Mouse (Mus musculus) hindbrain, embryonic 11.5 days (tissue): ENCODE data around the gene Olfr9. TPM values are rescaled to one million over a fixed set of nuclear protein-coding genes. Genes with fewer than 3 reads are reported as not detected.

Experiments used
- ATAC-seq: fragments of 200-750 bp; cut with Nextera tagmentation; 2 replicates; pipeline ENCODE4 v1.8.0; 2017; ENCODE audit warnings: mild to moderate bottlenecking, moderate TSS enrichment, moderate library complexity; ENCODE audit not compliant: low FRiP score
- DNase-seq: peaks from one replicate; pipeline ENCODE4 v3.0.0-alpha.2; 2015; ENCODE audit warnings: low spot score
- H3K27ac ChIP-seq: fragments of 300-500 bp; sonication (generic); 2 replicates; pipeline ENCODE4 v1.5.1; 2014; ENCODE audit warnings: mild to moderate bottlenecking, low read depth, low read length
- H3K27me3 ChIP-seq: fragments of 300-500 bp; sonication (generic); 2 replicates; pipeline ENCODE4 v1.6.1; 2014; ENCODE audit warnings: mild to moderate bottlenecking, low read length, moderate library complexity, mixed read lengths; ENCODE audit not compliant: control insufficient read depth, insufficient read depth
- H3K36me3 ChIP-seq: fragments of 300-500 bp; sonication (generic); 2 replicates; pipeline ENCODE4 v1.6.1; 2014; ENCODE audit warnings: mild to moderate bottlenecking, low read length, moderate library complexity, mixed read lengths; ENCODE audit not compliant: control insufficient read depth, insufficient read depth
- H3K4me1 ChIP-seq: fragments of 300-500 bp; sonication (generic); replicated peaks from 2 replicates; pipeline ENCODE4 v1.6.1; 2014; ENCODE audit warnings: low read length, mixed read lengths; ENCODE audit not compliant: control insufficient read depth, insufficient read depth
- H3K4me2 ChIP-seq: fragments of 300-500 bp; sonication (generic); replicated peaks from 2 replicates; pipeline ENCODE4 v1.6.1; 2014; ENCODE audit warnings: mild to moderate bottlenecking, low read depth, low read length
- H3K4me3 ChIP-seq: fragments of 300-500 bp; sonication (generic); 2 replicates; pipeline ENCODE4 v1.5.1; 2014; ENCODE audit warnings: low read depth, low read length
- H3K9ac ChIP-seq: fragments of 300-500 bp; sonication (generic); 2 replicates; pipeline ENCODE4 v1.6.1; 2014; ENCODE audit warnings: low read depth, low read length
- H3K9me3 ChIP-seq: fragments of 300-500 bp; sonication (generic); 2 replicates; pipeline ENCODE4 v1.6.1; 2016; ENCODE audit warnings: low read length; ENCODE audit not compliant: control insufficient read depth
- WGBS: fragments of 180-500 bp; shearing (Covaris S2); extraction: QIAGEN DNeasy Blood & Tissue Kit; methylation state at CpG from one replicate; pipeline ENCODE4 v1.1.7; 2014; 5-methylcytosine and 5-hydroxymethylcytosine counted together
- polyA plus RNA-seq: library from polyadenylated mRNA; unstranded; fragments of >200 nt; fragmentation: Nextera tagmentation; extraction: Ambion mirVana; gene quantifications from 2 replicates; pipeline ENCODE4 v1.2.1, GENCODE M21; 2014

The Olfr9 gene
- polyA plus RNA-seq, 1 experiment from 2014 or later: not detected

- DNase-seq: no peak
- Histone ChIP-seq H3K4me3 (no peak overlapping the region), H3K27me3 (no peaks in the 10 kb centered on the region), H3K36me3 (no peaks in the 10 kb centered on the region), H3K4me2 (no peak overlapping the region), H3K4me1 (no peaks in the 10 kb centered on the region), H3K9me3 (no peaks in the 10 kb centered on the region), H3K9ac (no peak overlapping the region), H3K27ac (no peak overlapping the region)
- ATAC-seq: no peak; the same call in 1 of the 2 replicates
These were observed 34.1 kb downstream of the Olfr9 start for GRCm38 (mm10) chr10:129023319-129023718.

DNA sequence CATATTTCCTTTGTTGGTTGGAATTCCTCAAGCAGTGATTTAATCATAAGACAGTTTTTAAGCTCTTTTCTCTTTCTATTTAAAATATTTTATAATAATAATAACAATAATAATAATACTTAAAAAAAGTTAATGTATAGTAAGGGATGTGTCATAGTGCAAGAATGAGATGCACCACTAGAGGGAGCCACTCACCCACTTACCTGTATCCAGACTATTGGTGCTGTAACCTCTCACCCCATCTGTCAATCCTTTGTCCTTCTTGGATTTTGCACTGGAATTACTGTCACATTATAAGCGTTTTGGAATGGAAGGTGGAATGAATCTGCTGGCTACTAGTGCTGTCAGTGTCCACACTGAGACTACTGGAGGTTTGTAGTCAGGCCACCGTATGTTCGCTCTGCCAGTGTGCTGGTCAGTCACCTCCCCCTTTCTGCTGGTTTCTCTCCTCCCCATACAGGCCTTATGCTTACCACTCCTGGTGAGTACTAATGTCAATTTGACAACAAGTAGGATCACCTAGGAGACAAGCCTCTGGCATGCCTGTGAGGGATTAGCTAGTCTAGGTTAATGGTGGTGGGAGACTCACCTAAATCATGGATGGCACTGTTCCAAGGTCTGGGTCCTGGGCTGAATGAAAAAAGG, 36.9 kb downstream of the Olfr9 start:
- Histone ChIP-seq H3K27ac (no peak overlapping the region), H3K27me3 (no peaks in the 10 kb centered on the region), H3K4me3 (no peak overlapping the region), H3K4me1 (no peaks in the 10 kb centered on the region), H3K4me2 (no peak overlapping the region), H3K36me3 (no peaks in the 10 kb centered on the region), H3K9ac (no peak overlapping the region), H3K9me3 (no peaks in the 10 kb centered on the region)
- 66% methylated on average over 3 of the region's 3 CpGs for WGBS
- ATAC-seq (peak; percentile 87), DNase-seq (peak; percentile 76)

- no peak for DNase-seq
- Histone ChIP-seq H3K4me2 (no peak overlapping the region), H3K9me3 (no peaks in the 10 kb centered on the region), H3K4me1 (no peaks in the 10 kb centered on the region), H3K27ac (no peak overlapping the region), H3K4me3 (no peak overlapping the region), H3K36me3 (no peaks in the 10 kb centered on the region), H3K27me3 (no peaks in the 10 kb centered on the region), H3K9ac (no peak overlapping the region)
- ATAC-seq: no peak
- WGBS: 86% methylated on average over 2 of the region's 2 CpGs
These were observed 39.1 kb downstream of the Olfr9 start for GRCm38 (mm10) chr10:129028343-129028742.

DNA sequence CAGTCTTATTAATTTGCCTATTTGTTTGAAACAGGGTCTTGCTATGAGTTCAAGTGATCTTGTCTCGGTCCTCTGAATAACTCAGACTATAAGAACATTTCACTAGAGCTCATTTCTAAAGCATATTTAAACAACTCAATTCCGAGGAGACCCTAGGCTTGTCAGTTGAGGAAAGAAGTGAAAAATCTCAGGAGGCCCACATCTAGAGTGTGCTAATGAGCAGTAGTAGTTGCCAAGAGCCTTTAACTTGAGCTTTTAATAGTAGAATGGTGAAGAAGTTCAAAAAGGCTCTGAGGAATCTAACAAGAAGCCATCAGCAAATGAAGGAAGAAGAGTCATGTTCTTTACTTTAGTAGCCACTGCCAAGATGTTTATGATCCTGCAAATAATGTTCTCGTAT, 50.6 kb downstream of the Olfr9 start, which contains the start of gene Olfr764-ps1:
Gene Olfr764-ps1 (minus strand): TSS at position 101 of the 400 bp plus-strand sequence.
- Histone ChIP-seq H3K27ac (no peak within 1 kb of the TSS), H3K27me3 (no peaks in the 10 kb centered on the region), H3K36me3 (no peaks in the 10 kb centered on the region), H3K4me1 (no peaks in the 10 kb centered on the region), H3K9me3 (no peaks in the 10 kb centered on the region), H3K9ac (no peak within 1 kb of the TSS), H3K4me2 (no peak within 1 kb of the TSS), H3K4me3 (no peak within 1 kb of the TSS)
- DNase-seq: no peak
- ATAC-seq: no peak
- 81% methylated on average over 3 of the region's 3 CpGs for WGBS

Other genes with a start within 250 kb of the Olfr9 start
- 5.0 and 6.2 TPM in 2 replicates for gene Dgka, start 244.6 kb upstream of the Olfr9 start, polyA plus RNA-seq
- gene Pym1, start 241.5 kb upstream of the Olfr9 start, polyA plus RNA-seq: 44.5 and 48.3 TPM in 2 replicates
- gene Mmp19, start 198.5 kb upstream of the Olfr9 start, polyA plus RNA-seq: 0.27 and 0.49 TPM in 2 replicates
- gene Dnajc14, start 185.4 kb upstream of the Olfr9 start, polyA plus RNA-seq: 31.8 and 34.7 TPM in 2 replicates
- 14.2 and 16.3 TPM in 2 replicates for gene Tmem198b, start 185.1 kb upstream of the Olfr9 start, polyA plus RNA-seq
- 282 and 286 TPM in 2 replicates for gene Sarnp, start 172.1 kb upstream of the Olfr9 start, polyA plus RNA-seq
- 64.8 and 66.4 TPM in 2 replicates for gene Ormdl2, start 167.8 kb upstream of the Olfr9 start, polyA plus RNA-seq
- gene Gdf11, start 97.7 kb upstream of the Olfr9 start, polyA plus RNA-seq: 10.5 and 11.5 TPM in 2 replicates
- 215 and 216 TPM in 2 replicates for gene Cd63, start 88.4 kb upstream of the Olfr9 start, polyA plus RNA-seq
- 11.6 and 12.1 TPM in 2 replicates for gene Rdh5, start 66.5 kb upstream of the Olfr9 start, polyA plus RNA-seq
- gene Bloc1s1, start 65.4 kb upstream of the Olfr9 start, polyA plus RNA-seq: 260 and 269 TPM in 2 replicates
- gene Itga7, start 55.6 kb upstream of the Olfr9 start, polyA plus RNA-seq: 1.7 and 3.0 TPM in 2 replicates
- gene Mettl7b, start 28.4 kb upstream of the Olfr9 start, polyA plus RNA-seq: not detected in 2 replicates
- not detected in 2 replicates for gene Olfr763, start 21.4 kb downstream of the Olfr9 start, polyA plus RNA-seq
- gene Olfr764-ps1, start 50.5 kb downstream of the Olfr9 start, polyA plus RNA-seq: not detected in 2 replicates
- gene Olfr765, start 60.6 kb downstream of the Olfr9 start, polyA plus RNA-seq: not detected in 2 replicates
- not detected in 2 replicates for gene Olfr766-ps1, start 79.5 kb downstream of the Olfr9 start, polyA plus RNA-seq
- not detected in 2 replicates for gene Olfr767, start 93.5 kb downstream of the Olfr9 start, polyA plus RNA-seq
- gene Olfr768, start 109.9 kb downstream of the Olfr9 start, polyA plus RNA-seq: not detected in 2 replicates
- not detected in 2 replicates for gene Olfr769, start 128.4 kb downstream of the Olfr9 start, polyA plus RNA-seq
- gene Olfr770, start 149.6 kb downstream of the Olfr9 start, polyA plus RNA-seq: not detected in 2 replicates
- gene Olfr771, start 175.3 kb downstream of the Olfr9 start, polyA plus RNA-seq: not detected in 2 replicates
- not detected in 2 replicates for gene Olfr772, start 188.5 kb downstream of the Olfr9 start, polyA plus RNA-seq
- not detected in 2 replicates for gene Olfr773, start 198.0 kb downstream of the Olfr9 start, polyA plus RNA-seq
- not detected in 2 replicates for gene Olfr774, start 246.8 kb downstream of the Olfr9 start, polyA plus RNA-seq